Mouse (Mus musculus) cerebellum, postnatal 25 days (tissue): ENCODE results near the gene Ppp2ca.
"Not testable (repeated sequence)": the region's sequence is repeated elsewhere in the genome, so short reads cannot be mapped to it uniquely, and the experiment has no call there.

ENCODE experiments used
- DNase-seq, 2 experiments: peaks; one replicate each; pipeline ENCODE4 v3.0.0; 2021; ENCODE audit warnings: mixed read lengths in 2 of 2

The Ppp2ca gene

DNA sequence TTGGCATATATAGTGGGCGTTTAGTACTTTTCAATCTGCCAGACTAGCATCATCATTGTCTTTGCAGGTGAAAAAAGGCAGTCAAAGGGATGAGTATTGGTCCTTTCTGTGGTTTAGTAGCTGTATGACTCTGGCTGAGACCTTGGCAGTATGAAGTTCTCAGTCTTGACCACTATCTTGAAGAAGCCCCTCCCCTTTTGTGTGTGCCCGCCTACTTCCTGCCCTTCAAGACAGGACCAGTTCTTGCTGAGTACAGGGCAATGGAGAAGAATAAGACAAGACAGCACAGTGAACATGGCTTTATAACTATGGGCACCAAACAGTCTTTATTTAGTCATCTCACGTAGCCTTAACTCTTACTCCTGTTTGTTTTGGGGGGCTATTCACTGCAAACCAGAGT is 1.5 kb upstream of the Ppp2ca start:
- no peak for DNase-seq

GRCm38 (mm10) chr11:52097596-52097995 is 885 bp upstream of the Ppp2ca start:
- peak in 1 of 2 experiments; percentile 29 for DNase-seq

- DNase-seq: peak; percentile 80 to 83
Measured at GRCm38 (mm10) chr11:52099031-52099761, 715 bp downstream of the Ppp2ca start.

- DNase-seq: no peak
Measured at GRCm38 (mm10) chr11:52099771-52100219, 1.3 kb downstream of the Ppp2ca start.

- no peak for DNase-seq
Measured at GRCm38 (mm10) chr11:52102977-52103376, 4.5 kb downstream of the Ppp2ca start.

GRCm38 (mm10) chr11:52105503-52105902 is 7.0 kb downstream of the Ppp2ca start:
- DNase-seq: no peak

- no peak for DNase-seq
Measured at GRCm38 (mm10) chr11:52106037-52106436, 7.6 kb downstream of the Ppp2ca start.

DNA sequence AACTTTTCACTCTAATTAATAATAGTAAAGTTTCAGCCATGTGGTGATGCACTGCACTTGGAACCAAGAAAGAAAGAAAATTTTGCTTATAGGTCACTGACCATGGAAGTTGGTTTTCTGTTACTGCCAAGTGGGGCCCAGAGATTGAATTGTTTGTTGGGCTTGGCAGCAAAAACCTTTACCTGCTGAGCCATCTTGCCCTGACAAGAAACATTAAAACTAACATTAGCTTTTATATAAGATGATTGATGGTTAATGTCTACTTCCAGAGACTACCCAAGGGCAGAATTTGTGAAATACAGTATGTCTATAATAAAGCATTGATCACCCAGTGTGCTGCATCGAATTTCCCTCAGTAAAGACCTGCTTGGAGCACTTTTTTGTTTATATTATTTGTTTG is 8.0 kb downstream of the Ppp2ca start:
- no peak for DNase-seq

GRCm38 (mm10) chr11:52108796-52109195 is 10.3 kb downstream of the Ppp2ca start:
- peak; percentile 47 to 63 for DNase-seq

DNA sequence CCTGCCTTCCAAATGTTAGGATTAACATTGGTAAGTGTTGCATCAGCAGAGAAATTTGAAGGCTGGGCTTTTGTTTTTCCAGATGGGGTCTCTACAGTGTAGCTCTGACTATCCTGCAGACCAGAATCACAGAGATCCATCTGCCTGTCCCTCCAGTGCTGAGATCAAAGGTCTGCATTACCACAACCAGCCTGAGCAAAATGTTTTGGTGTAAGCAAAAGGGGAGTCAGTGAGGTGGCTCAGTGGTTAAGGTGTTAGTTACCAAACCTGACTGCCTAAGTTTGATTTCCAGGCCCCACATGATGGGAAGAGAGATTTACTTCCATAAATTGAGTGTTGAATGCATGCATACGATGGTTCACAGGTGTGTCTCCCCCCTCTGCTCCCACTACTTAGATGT is 10.9 kb downstream of the Ppp2ca start:
- DNase-seq: no peak

DNA sequence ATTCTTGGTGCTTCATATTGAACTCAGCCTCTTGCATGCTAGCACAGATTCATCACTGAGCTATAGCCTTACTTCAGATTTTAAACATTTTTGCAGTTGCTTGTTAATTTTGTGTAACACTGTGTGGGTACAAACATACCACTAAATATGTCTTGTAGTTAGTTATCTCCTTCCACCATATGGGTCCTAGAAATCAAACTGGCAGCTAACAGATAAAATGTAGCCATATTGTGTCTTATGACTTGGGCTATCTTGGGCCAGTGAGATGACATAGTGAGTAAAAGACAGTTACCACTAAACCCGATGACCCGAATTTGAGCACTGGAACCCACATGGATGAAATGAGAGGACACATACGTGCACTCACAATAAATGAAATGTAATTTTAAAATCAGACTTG is 17.0 kb downstream of the Ppp2ca start:
- no peak for DNase-seq

GRCm38 (mm10) chr11:52116117-52116516 is 17.6 kb downstream of the Ppp2ca start:
- DNase-seq: not testable (repeated sequence)

DNA sequence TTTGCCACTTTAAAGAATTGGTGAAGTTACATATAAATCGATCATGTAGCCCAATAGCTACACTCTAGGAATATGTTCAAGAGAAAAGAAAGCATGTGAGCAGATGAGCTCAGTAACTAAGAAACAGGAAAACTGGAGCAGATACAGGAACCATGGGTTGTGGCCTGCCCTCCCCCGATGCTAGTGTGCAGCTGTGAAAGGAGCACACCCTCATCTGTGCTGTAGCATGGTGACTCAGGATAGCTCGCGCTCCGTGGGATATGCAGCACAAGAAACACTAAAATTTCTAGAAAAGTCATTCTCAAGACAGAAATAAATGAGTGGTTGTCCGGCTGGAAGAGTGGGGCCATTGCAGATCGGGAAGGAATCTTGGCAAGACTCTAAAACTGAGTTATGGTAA is 18.7 kb downstream of the Ppp2ca start:
- no peak for DNase-seq

DNA sequence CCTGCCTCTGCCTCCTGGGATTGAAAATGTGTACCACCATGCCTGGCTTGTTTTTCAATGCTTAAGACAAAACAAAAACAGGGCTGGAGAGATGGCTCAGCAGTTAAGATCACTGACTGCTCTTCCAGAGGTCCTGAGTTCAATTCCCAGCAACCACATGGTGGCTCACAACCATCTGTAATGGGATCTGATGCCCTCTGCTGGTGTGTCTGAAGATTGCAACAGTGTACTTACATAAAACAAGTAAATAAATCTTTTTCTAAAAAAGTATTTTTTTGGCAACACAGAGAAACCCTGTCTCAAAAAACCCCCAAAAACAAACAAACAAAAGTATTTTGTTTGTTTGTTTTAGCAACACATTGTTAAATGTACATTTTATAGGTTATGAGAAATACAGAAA is 21.9 kb downstream of the Ppp2ca start:
- DNase-seq: not testable (repeated sequence)

DNA sequence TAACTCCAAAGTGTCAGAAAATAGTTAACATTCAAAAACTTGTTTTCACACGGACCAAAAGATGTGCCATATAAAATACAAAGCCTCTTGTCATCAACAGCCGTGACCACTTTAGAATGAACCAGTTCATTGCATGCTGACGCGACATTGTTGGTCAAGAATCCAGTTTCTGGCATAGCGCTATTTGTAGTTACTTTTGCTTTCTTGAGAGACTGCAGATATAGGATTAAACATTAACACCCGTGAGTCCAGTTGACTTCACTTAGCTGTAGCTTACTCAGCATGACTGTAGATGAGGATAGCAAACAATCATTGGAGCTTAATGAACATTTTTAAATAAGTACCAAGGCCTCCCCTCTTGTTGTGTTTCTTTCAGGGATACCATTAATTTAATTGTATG is 23.6 kb downstream of the Ppp2ca start:
- DNase-seq: no peak

DNA sequence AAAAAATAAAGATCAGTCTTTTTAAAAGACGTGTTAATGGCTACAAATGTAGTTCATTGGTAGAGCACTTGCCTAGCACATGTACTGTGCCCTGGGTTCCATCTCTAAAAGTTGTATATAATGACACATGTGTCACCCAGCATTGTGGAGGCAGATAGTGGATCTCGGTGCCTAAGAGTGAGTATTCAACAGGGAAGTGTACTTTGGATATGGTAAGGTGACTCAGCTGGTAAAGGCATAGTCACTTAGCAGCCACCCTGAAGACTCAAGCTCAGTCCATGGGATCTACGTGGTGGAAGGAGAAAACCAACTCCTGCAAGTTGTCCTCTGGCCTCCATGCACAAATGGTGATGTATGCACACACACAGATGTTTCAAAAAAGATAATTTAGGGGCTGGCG is 26.0 kb downstream of the Ppp2ca start:
- DNase-seq: no peak

GRCm38 (mm10) chr11:52127169-52127568 is 28.7 kb downstream of the Ppp2ca start:
- DNase-seq: no peak

DNA sequence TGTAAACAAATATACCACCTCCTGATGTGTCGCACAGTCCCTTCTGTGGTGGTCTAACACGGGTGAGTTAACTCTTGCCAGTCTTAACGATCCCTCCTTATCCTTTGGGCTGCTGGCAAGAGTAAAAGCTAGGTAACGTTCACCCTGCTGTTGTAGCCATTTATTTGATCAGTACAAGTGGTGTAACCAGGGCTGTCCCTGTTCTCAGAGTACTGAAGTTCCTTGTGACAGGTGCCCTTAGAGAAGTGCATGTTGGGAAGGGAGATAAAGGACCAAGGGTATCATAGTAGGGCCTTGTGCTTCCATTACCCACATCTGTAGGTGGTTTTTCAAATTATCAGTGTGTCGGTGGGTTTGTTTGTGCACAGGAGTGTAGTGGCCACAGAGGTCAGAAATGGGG is 29.3 kb downstream of the Ppp2ca start:
- DNase-seq: no peak

DNA sequence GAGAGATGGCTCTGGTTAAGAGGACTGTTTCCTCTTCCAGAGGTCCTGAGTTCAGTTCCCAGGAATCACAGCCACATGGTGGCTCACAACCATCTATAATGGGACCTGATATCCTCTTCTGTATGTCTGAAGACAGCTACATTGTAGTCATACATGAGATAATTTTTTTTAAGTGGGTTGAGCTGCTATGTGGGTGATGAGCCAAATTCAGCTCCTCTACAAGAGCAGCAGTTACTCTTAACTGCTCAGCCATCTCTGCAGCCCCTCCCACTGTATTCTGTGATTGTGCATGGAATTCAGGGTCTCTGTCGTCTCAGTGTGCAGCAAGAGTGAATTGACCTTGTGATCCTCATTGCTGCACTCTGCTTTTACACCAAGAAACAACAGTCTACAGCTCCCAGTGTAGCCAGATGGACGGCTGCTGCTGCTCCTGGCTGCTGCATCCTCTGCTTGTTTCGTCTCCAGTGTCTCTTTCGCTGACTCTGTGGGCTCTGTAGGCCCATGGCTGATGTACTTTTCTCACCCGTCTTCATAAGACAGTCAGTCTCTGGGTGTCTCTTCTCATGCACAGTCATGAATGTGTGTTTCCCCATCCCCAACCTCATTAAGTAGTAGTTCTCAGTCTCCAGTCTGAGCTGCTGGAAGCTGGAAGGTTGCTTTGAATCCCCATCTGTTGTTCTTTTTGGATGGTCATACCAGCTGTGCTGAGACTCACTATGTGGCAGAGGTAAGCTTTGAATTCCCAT is 30.0 kb downstream of the Ppp2ca start:
- no peak for DNase-seq

DNA sequence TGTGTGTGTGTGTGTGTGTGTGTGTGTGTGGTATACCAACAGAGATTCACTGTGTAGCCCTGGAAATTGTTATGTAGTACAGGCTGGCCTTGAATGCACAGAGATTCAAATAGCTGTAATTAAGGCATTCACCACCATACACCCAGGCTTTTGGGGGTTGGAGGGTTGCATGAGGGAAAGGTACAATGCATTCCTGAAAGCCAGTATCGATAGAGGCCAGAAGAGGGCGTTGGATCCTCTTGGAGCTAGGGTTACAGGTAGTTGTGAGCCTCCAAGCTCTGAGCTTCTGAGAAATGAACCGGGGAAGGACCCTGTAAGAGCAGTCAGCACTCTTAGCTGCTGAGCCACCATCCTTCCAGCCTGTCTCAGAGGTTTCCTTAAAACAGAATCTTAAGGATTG is 30.7 kb downstream of the Ppp2ca start:
- DNase-seq: peak in 1 of 2 experiments; percentile 28

DNA sequence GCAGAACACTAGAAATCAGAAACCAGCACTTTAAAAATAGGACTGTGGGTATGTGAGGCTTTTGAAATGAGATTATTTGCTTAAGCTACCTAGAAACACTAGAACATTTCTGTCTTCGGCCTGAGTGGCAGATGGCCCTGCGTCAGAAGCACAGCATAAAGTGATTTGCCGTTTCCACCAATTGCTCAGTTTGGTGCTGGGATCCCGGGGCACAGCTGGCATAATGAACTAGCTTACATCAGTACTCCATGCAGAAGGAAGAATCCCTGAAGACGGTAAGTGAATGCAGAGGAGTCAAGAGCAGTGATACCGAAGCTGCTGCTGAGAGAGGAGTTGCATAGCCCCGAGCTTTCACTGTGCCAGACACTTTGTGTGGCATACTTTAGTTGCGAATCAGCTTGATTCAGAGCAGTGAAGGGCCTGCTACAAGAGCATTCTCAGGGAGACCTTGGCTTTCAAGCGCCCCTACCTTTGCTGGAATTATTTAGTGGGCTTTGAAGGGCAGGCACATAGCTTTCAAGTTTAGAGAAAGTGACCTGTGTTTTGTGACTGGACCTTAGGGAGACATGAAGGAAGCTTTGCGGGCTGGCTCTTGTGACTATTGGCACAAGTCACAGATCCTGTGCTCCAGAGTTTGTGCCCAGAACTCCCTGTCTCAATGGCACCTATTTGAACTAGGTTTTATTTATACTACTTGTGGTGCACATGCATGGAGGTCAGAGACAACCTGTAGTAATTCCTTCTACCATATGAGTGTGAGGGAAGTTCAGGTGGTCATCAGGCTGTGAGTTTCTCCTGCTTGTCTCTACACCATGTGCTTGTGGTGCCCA is 31.4 kb downstream of the Ppp2ca start:
- DNase-seq: peak in 1 of 2 experiments; percentile 20

DNA sequence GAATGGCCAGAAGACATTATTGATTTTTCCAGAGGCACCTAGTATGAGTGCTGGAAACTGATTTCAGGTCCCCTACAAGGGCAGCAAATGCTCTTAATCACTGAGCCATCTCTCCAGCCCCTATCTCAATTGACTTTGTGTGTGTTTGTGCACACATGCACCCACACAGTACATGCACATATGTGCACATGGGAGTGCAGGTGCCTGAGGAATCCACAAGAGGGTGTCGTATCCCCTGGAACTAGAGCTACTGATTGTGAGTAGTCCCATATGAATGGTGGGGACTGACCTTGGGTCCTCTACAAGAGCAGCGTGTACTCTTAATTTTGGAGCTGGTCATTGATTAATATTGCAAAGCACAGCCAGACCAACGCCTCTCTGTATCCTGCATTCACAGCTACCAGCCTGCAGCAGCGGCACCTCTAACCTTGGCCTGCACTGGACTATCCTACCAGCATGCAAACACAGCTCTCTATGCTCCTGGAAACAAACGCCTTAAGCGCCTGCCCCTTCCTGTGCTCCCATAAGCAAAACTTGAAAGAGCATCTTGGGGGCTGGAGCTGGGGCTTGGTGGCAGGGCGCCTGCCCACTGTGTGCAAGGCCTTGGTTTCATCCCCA is 32.1 kb downstream of the Ppp2ca start:
- no peak for DNase-seq

GRCm38 (mm10) chr11:52143675-52144074 is 45.2 kb downstream of the Ppp2ca start:
- peak in 1 of 2 experiments; percentile 55 for DNase-seq
